Mouse (Mus musculus) brain, embryonic 14.5 days (tissue): ENCODE results near the gene Filip1l.

Source experiments
- CTCF ChIP-seq: fragments of 200-500 bp; IDR thresholded peaks from 2 replicates; pipeline ENCODE4 v1.5.1; 2012; ENCODE audit warnings: inconsistent platforms, mild to moderate bottlenecking, moderate library complexity, borderline replicate concordance; ENCODE audit not compliant: insufficient read depth, insufficient read length; ENCODE audit errors: extremely low read depth
- POLR2A ChIP-seq: fragments of 200-500 bp; IDR thresholded peaks from 2 replicates; pipeline ENCODE4 v1.6.1; 2012; ENCODE audit warnings: mild to moderate bottlenecking, inconsistent platforms, borderline replicate concordance; ENCODE audit not compliant: poor library complexity, insufficient read depth, insufficient read length, severe bottlenecking; ENCODE audit errors: extremely low read depth

- TF ChIP-seq CTCF (no peak), POLR2A (no peak)
These were observed 74.8 kb downstream of the Filip1l start for GRCm38 (mm10) chr16:57427516-57428285.
